Mouse (Mus musculus): ENCODE measurements at regions not wholly inside any gene's neighbourhood (a gene's known extent, or its start where the extent isn't known, plus 50 kb on each side); places are given as distances from the start of the nearest gene placed in this dataset.

DNA sequence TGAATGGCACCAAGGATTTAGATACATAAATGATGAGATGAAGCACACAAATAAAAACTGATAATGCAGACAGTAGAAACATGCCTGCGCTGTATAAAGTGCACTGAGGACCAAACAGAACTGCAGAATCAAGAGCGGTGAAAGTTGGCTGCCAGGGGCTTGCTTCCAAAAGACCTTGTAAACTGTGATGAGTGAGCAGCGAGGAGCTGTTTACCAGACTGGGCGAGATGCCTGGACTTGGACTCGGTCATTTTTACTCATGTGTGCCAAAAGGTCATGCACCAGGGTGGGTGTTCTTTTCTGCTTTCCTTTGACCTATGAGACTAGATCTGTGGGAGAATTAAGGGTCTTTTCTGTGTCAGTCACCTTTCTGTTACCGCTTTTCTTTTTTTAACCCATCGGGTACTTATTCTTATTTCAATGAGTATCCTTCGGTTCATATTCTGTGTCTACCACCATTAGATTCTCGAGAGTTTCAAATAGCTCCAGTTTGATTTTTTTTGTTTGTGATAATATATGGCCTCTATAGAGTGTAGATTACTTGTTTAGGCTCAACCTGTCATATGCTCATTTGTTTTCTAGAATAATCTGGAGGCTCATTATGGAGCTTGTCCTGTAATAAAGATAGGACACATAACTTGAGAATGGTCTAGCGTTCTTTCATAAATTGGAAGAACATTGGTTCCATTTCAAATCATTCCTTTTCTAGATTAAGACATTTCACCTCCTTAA, 226.3 kb upstream of the Zfp770 start:
- WGBS, result 53% methylated on average over 10 of the region's 10 CpGs
- no peaks in the 10 kb centered on the region; the same call in 1 of the 2 replicates for H3K36me3 ChIP-seq (ENCODE audit: control insufficient read depth, insufficient read depth, low read length)
- DNase-seq, result peak; percentile 66 to 84
- H3K4me3 ChIP-seq, result no peak overlapping the region
- TF ChIP-seq CTCF (IDR thresholded peaks at IDR 0.05) (no peak), EP300 (IDR thresholded peaks at IDR 0.05; ENCODE audit: insufficient read depth, low read depth, low read length) (peak; percentile 59; the same call in 1 of the 2 replicates), POLR2A (IDR thresholded peaks at IDR 0.05; ENCODE audit: insufficient read depth, low read depth, low read length) (no peak)
- no peaks in the 10 kb centered on the region for H3K79me2 ChIP-seq (replicated peaks; ENCODE audit: control insufficient read depth, insufficient read depth, low read length)
- H3K9ac ChIP-seq (ENCODE audit: low read depth, low read length), result no peak overlapping the region
- H3K27me3 ChIP-seq (ENCODE audit: control insufficient read depth, insufficient read depth, low read length), result no peaks in the 10 kb centered on the region
- intact Hi-C loops (cut with DNase I), result loop anchor here (2.0 kb wide), 1 partner anchor 39 kb away; no protein-coding TSS in a partner anchor
- peak overlapping the region; percentile 71 for H3K27ac ChIP-seq
- no peaks in the 10 kb centered on the region for H3K4me1 ChIP-seq (ENCODE audit: control insufficient read depth, insufficient read depth, low read length)

GRCm38 (mm10) chr2:114419346-114419745, 218.1 kb upstream of the Zfp770 start:
- Histone ChIP-seq H3K4me1 (ENCODE audit: control insufficient read depth, insufficient read depth, low read length) (no peaks in the 10 kb centered on the region), H3K9ac (ENCODE audit: low read depth, low read length) (no peak overlapping the region), H3K79me2 (replicated peaks; ENCODE audit: control insufficient read depth, insufficient read depth, low read length) (no peaks in the 10 kb centered on the region), H3K36me3 (ENCODE audit: control insufficient read depth, insufficient read depth, low read length) (no peaks in the 10 kb centered on the region), H3K27ac (no peak overlapping the region), H3K27me3 (ENCODE audit: control insufficient read depth, insufficient read depth, low read length) (no peaks in the 10 kb centered on the region), H3K4me3 (no peak overlapping the region)
- intact Hi-C loops (cut with DNase I), result no loop called here
- no peak for TF ChIP-seq CTCF (IDR thresholded peaks at IDR 0.05)
- TF ChIP-seq EP300 (IDR thresholded peaks at IDR 0.05; ENCODE audit: insufficient read depth, low read depth, low read length), result no peak
- no peak for TF ChIP-seq POLR2A (IDR thresholded peaks at IDR 0.05; ENCODE audit: insufficient read depth, low read depth, low read length)
- DNase-seq, result no peak
- 51% methylated on average over 3 of the region's 3 CpGs for WGBS

DNA sequence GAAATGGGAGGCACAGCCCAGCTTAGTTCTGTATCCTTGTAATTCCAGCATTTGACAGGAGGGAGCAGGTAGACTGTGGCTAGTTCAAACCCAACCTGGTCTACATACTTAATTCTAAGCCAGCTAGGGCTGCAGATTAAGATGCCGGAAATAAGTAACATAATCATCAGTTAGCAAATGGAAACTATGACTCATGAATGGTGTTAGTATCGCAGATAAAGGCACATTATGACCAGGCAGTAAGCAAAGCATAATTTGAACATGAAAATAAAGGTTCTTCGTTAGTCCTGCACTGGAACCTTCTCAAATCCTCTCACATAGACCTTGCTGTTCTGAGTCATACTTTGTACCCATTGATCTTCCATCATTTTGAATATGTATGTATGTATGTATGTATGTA, 211.7 kb upstream of the Zfp770 start:
- no peak for DNase-seq
- no peak for TF ChIP-seq CTCF (IDR thresholded peaks at IDR 0.05)
- no peak for TF ChIP-seq POLR2A (IDR thresholded peaks at IDR 0.05; ENCODE audit: insufficient read depth, low read depth, low read length)
- no peak for TF ChIP-seq EP300 (IDR thresholded peaks at IDR 0.05; ENCODE audit: insufficient read depth, low read depth, low read length)
- H3K4me3 ChIP-seq, result no peak overlapping the region
- intact Hi-C loops (cut with DNase I), result no loop called here
- no peaks in the 10 kb centered on the region for H3K79me2 ChIP-seq (replicated peaks; ENCODE audit: control insufficient read depth, insufficient read depth, low read length)
- H3K9ac ChIP-seq (ENCODE audit: low read depth, low read length), result no peak overlapping the region
- H3K4me1 ChIP-seq (ENCODE audit: control insufficient read depth, insufficient read depth, low read length), result no peaks in the 10 kb centered on the region
- no peaks in the 10 kb centered on the region for H3K36me3 ChIP-seq (ENCODE audit: control insufficient read depth, insufficient read depth, low read length)
- no peaks in the 10 kb centered on the region for H3K27me3 ChIP-seq (ENCODE audit: control insufficient read depth, insufficient read depth, low read length)
- no peak overlapping the region for H3K27ac ChIP-seq
- WGBS, result 63% methylated on average over 3 of the region's 3 CpGs

GRCm38 (mm10) chr2:114411940-114412715, 210.9 kb upstream of the Zfp770 start:
- TF ChIP-seq CTCF (IDR thresholded peaks at IDR 0.05) (no peak), POLR2A (IDR thresholded peaks at IDR 0.05; ENCODE audit: insufficient read depth, low read depth, low read length) (no peak), EP300 (IDR thresholded peaks at IDR 0.05; ENCODE audit: insufficient read depth, low read depth, low read length) (no peak)
- Histone ChIP-seq H3K9ac (ENCODE audit: low read depth, low read length) (no peak overlapping the region), H3K27me3 (ENCODE audit: control insufficient read depth, insufficient read depth, low read length) (no peaks in the 10 kb centered on the region), H3K79me2 (replicated peaks; ENCODE audit: control insufficient read depth, insufficient read depth, low read length) (no peaks in the 10 kb centered on the region), H3K27ac (no peak overlapping the region), H3K4me3 (no peak overlapping the region), H3K4me1 (ENCODE audit: control insufficient read depth, insufficient read depth, low read length) (no peaks in the 10 kb centered on the region), H3K36me3 (ENCODE audit: control insufficient read depth, insufficient read depth, low read length) (no peaks in the 10 kb centered on the region)
- DNase-seq, result no peak
- intact Hi-C loops (cut with DNase I), result no loop called here
- WGBS, result 60% methylated on average over 17 of the region's 17 CpGs

DNA sequence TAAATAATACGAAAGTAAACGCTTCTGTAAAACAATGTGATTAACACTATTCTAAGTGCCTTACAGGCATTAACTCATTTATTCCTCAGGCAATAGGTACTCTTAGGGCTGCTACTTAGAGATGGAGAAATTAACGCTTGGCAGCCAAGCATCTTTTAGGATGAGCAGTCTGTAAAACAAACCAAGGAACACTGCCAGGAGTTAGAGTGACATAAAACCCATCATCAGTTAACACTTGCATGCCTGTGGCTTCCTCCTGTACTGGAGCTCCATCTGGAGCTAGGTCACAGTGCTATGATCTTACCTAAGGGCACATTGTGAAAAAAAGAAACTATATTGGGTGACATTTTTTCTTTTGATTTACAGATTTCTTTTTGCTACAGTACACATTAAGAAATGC, 209.4 kb upstream of the Zfp770 start:
- DNase-seq, result no peak
- Histone ChIP-seq H3K36me3 (ENCODE audit: control insufficient read depth, insufficient read depth, low read length) (no peaks in the 10 kb centered on the region), H3K79me2 (replicated peaks; ENCODE audit: control insufficient read depth, insufficient read depth, low read length) (no peaks in the 10 kb centered on the region), H3K4me3 (no peak overlapping the region), H3K27ac (no peak overlapping the region), H3K27me3 (ENCODE audit: control insufficient read depth, insufficient read depth, low read length) (no peaks in the 10 kb centered on the region), H3K9ac (ENCODE audit: low read depth, low read length) (no peak overlapping the region), H3K4me1 (ENCODE audit: control insufficient read depth, insufficient read depth, low read length) (no peaks in the 10 kb centered on the region)
- TF ChIP-seq POLR2A (IDR thresholded peaks at IDR 0.05; ENCODE audit: insufficient read depth, low read depth, low read length) (no peak), CTCF (IDR thresholded peaks at IDR 0.05) (no peak), EP300 (IDR thresholded peaks at IDR 0.05; ENCODE audit: insufficient read depth, low read depth, low read length) (no peak)
- intact Hi-C loops (cut with DNase I), result no loop called here
- WGBS, result 88% methylated on average over 3 of the region's 3 CpGs

- intact Hi-C loops (cut with DNase I), result no loop called here
- Histone ChIP-seq H3K79me2 (replicated peaks; ENCODE audit: control insufficient read depth, insufficient read depth, low read length) (no peaks in the 10 kb centered on the region), H3K27ac (no peak overlapping the region), H3K9ac (ENCODE audit: low read depth, low read length) (no peak overlapping the region), H3K27me3 (ENCODE audit: control insufficient read depth, insufficient read depth, low read length) (no peaks in the 10 kb centered on the region), H3K36me3 (ENCODE audit: control insufficient read depth, insufficient read depth, low read length) (no peaks in the 10 kb centered on the region), H3K4me3 (no peak overlapping the region), H3K4me1 (ENCODE audit: control insufficient read depth, insufficient read depth, low read length) (no peaks in the 10 kb centered on the region)
- no peak for DNase-seq
- TF ChIP-seq CTCF (IDR thresholded peaks at IDR 0.05) (no peak), EP300 (IDR thresholded peaks at IDR 0.05; ENCODE audit: insufficient read depth, low read depth, low read length) (no peak), POLR2A (IDR thresholded peaks at IDR 0.05; ENCODE audit: insufficient read depth, low read depth, low read length) (no peak)
Measured at GRCm38 (mm10) chr2:114409542-114409941, 208.3 kb upstream of the Zfp770 start.

Measured in heart, adult 2 months (tissue).